Mouse (Mus musculus): Measurements from ENCODE around the gene Smyd3. TPM values are rescaled to one million over a fixed set of nuclear protein-coding genes. Genes with fewer than 3 reads are reported as not detected.

The Smyd3 gene
- polyA plus RNA-seq, 1 experiment from 2014 or later, result 18.3 TPM

DNA sequence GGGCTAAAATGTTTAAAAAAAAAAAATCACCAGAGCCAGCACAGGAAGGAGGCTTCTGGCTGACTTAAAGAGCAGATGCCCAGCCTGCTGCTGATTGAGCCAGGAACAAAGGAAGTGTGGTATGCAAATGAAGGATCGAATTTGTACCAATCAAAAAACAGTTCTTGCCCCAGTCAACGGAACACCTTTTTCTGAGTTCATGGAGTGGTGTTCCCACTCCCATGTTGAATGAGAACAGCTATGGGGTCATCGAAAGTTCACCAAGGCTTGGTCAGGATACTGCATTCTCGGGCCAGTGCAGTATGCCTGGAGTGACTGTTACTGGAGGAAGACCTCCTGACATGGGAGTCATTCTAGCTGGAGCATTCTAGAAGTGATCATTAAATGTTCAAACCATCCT lies 109.8 kb downstream of the Smyd3 start:
- TF ChIP-seq CTCF (IDR thresholded peaks at IDR 0.05; ENCODE audit: low read depth), result no peak
- H3K4me2 ChIP-seq (ENCODE audit: low read length), result no peak overlapping the region
- no peaks in the 10 kb centered on the region for H3K9me3 ChIP-seq (replicated peaks; ENCODE audit: low read length)
- 89% methylated on average over 4 of the region's 4 CpGs for WGBS
- no peaks in the 10 kb centered on the region for H3K27me3 ChIP-seq (ENCODE audit: insufficient read depth, low read length)
- no peaks in the 10 kb centered on the region for H3K36me3 ChIP-seq (ENCODE audit: insufficient read depth, low read length)
- ATAC-seq (replicated peaks; ENCODE audit: low FRiP score, low read depth) (no peak), DNase-seq (ENCODE audit: low spot score) (no peak)
- H3K4me1 ChIP-seq (replicated peaks; ENCODE audit: insufficient read depth, low read length), result no peaks in the 10 kb centered on the region
- no peak overlapping the region for H3K4me3 ChIP-seq (replicated peaks; ENCODE audit: low read depth, low read length)
- no peak overlapping the region for H3K9ac ChIP-seq (ENCODE audit: low read depth, low read length)
- H3K27ac ChIP-seq, result no peak overlapping the region

DNA sequence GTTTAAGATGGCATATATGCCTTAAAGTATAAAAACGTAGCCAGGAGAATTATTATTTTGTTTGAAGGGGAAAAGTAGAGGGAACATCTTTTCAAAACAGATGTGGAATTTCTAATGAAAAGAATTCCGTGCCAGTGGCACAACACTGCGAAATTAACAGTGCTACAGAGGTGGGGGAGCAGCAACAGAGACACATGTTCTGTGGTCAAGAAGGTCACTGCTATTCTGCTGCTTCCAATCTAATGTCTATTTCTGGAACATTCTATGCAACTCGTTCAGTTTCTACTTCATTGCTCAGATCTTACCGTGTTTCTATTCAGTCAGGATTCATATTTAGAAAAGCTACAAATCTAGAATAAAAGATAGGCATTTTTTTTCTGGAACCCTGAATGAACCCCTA lies 117.0 kb downstream of the Smyd3 start:
- Histone ChIP-seq H3K9ac (ENCODE audit: low read depth, low read length) (no peak overlapping the region), H3K9me3 (replicated peaks; ENCODE audit: low read length) (no peaks in the 10 kb centered on the region), H3K27me3 (ENCODE audit: insufficient read depth, low read length) (no peaks in the 10 kb centered on the region), H3K4me2 (ENCODE audit: low read length) (no peak overlapping the region), H3K4me3 (replicated peaks; ENCODE audit: low read depth, low read length) (no peak overlapping the region), H3K27ac (no peak overlapping the region), H3K4me1 (replicated peaks; ENCODE audit: insufficient read depth, low read length) (no peaks in the 10 kb centered on the region), H3K36me3 (ENCODE audit: insufficient read depth, low read length) (0 out of 2 replicates have a peak, but pooled peaks cover 3% of the 10 kb centered on the region)
- ATAC-seq (replicated peaks; ENCODE audit: low FRiP score, low read depth), result no peak
- DNase-seq (ENCODE audit: low spot score), result no peak
- 72% methylated on average over 5 of the region's 5 CpGs for WGBS
- TF ChIP-seq CTCF (IDR thresholded peaks at IDR 0.05; ENCODE audit: low read depth), result no peak

DNA sequence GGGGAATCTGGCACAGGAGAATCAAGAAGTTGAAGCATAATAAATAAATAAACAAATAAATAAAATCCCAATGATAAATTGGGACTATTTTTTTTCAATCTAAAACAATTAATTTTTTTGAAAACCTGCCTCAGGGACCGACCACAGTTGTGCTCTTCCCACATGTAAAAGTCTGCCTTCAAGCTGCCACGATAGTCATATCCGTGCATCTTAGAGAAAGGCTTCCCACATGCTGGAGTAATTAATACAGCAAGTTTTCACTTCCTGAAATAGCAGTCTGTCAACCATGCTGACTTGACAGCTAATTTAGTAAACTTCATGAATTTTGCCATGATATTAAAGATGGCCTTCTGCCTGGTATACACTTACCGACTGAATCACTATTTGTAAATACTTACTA lies 119.2 kb downstream of the Smyd3 start:
- Histone ChIP-seq H3K4me1 (replicated peaks; ENCODE audit: insufficient read depth, low read length) (no peaks in the 10 kb centered on the region), H3K4me3 (replicated peaks; ENCODE audit: low read depth, low read length) (no peak overlapping the region), H3K27me3 (ENCODE audit: insufficient read depth, low read length) (no peaks in the 10 kb centered on the region), H3K9ac (ENCODE audit: low read depth, low read length) (no peak overlapping the region), H3K27ac (no peak overlapping the region), H3K36me3 (ENCODE audit: insufficient read depth, low read length) (0 out of 2 replicates have a peak, but pooled peaks cover 3% of the 10 kb centered on the region), H3K9me3 (replicated peaks; ENCODE audit: low read length) (no peaks in the 10 kb centered on the region), H3K4me2 (ENCODE audit: low read length) (no peak overlapping the region)
- DNase-seq (ENCODE audit: low spot score) (no peak), ATAC-seq (replicated peaks; ENCODE audit: low FRiP score, low read depth) (no peak)
- no peak for TF ChIP-seq CTCF (IDR thresholded peaks at IDR 0.05; ENCODE audit: low read depth)
- 91% methylated on average over 4 of the region's 4 CpGs for WGBS

GRCm38 (mm10) chr1:179386237-179386975 lies 131.4 kb downstream of the Smyd3 start:
- DNase-seq (ENCODE audit: low spot score) (no peak), ATAC-seq (replicated peaks; ENCODE audit: low FRiP score, low read depth) (peak; percentile 80)
- H3K27ac ChIP-seq, result no peak overlapping the region
- H3K9me3 ChIP-seq (replicated peaks; ENCODE audit: low read length), result no peaks in the 10 kb centered on the region
- H3K9ac ChIP-seq (ENCODE audit: low read depth, low read length), result no peak overlapping the region
- 37% methylated on average over 15 of the region's 15 CpGs for WGBS
- peaks cover 3% of the 10 kb centered on the region; the same call in 1 of the 2 replicates for H3K4me1 ChIP-seq (replicated peaks; ENCODE audit: insufficient read depth, low read length)
- H3K36me3 ChIP-seq (ENCODE audit: insufficient read depth, low read length), result no peaks in the 10 kb centered on the region
- no peak for TF ChIP-seq CTCF (IDR thresholded peaks at IDR 0.05; ENCODE audit: low read depth)
- H3K27me3 ChIP-seq (ENCODE audit: insufficient read depth, low read length), result no peaks in the 10 kb centered on the region
- H3K4me3 ChIP-seq (replicated peaks; ENCODE audit: low read depth, low read length), result no peak overlapping the region
- no peak overlapping the region for H3K4me2 ChIP-seq (ENCODE audit: low read length)

- DNase-seq (ENCODE audit: low spot score), result no peak
- Histone ChIP-seq H3K4me1 (replicated peaks; ENCODE audit: insufficient read depth, low read length) (peaks cover 3% of the 10 kb centered on the region; the same call in 1 of the 2 replicates), H3K27ac (no peak overlapping the region), H3K9me3 (replicated peaks; ENCODE audit: low read length) (no peaks in the 10 kb centered on the region), H3K27me3 (ENCODE audit: insufficient read depth, low read length) (no peaks in the 10 kb centered on the region), H3K4me3 (replicated peaks; ENCODE audit: low read depth, low read length) (no peak overlapping the region), H3K4me2 (ENCODE audit: low read length) (no peak overlapping the region), H3K9ac (ENCODE audit: low read depth, low read length) (no peak overlapping the region), H3K36me3 (ENCODE audit: insufficient read depth, low read length) (no peaks in the 10 kb centered on the region)
- WGBS, result 93% methylated on average over 7 of the region's 7 CpGs
- no peak for TF ChIP-seq CTCF (IDR thresholded peaks at IDR 0.05; ENCODE audit: low read depth)
- ATAC-seq (replicated peaks; ENCODE audit: low FRiP score, low read depth), result no peak
These were observed 132.2 kb downstream of the Smyd3 start for GRCm38 (mm10) chr1:179385691-179386090.

- Histone ChIP-seq H3K4me3 (replicated peaks; ENCODE audit: low read depth, low read length) (no peak overlapping the region), H3K27me3 (ENCODE audit: insufficient read depth, low read length) (no peaks in the 10 kb centered on the region), H3K9ac (ENCODE audit: low read depth, low read length) (no peak overlapping the region), H3K4me1 (replicated peaks; ENCODE audit: insufficient read depth, low read length) (peaks cover 3% of the 10 kb centered on the region; the same call in 1 of the 2 replicates), H3K27ac (no peak overlapping the region), H3K36me3 (ENCODE audit: insufficient read depth, low read length) (no peaks in the 10 kb centered on the region), H3K9me3 (replicated peaks; ENCODE audit: low read length) (no peaks in the 10 kb centered on the region), H3K4me2 (ENCODE audit: low read length) (no peak overlapping the region)
- no peak for TF ChIP-seq CTCF (IDR thresholded peaks at IDR 0.05; ENCODE audit: low read depth)
- DNase-seq (ENCODE audit: low spot score) (no peak), ATAC-seq (replicated peaks; ENCODE audit: low FRiP score, low read depth) (no peak)
- WGBS, result 71% methylated on average over 2 of the region's 2 CpGs
These were observed 133.5 kb downstream of the Smyd3 start for GRCm38 (mm10) chr1:179384296-179384695.
